Mouse (Mus musculus): ENCODE data around the gene Slmap. TPM values are rescaled to one million over a fixed set of nuclear protein-coding genes. Genes with fewer than 3 reads are reported as not detected.

Gene Slmap
- 22.9 and 23.1 TPM in 2 replicates for polyA plus RNA-seq (2012; rRNA removed)

DNA sequence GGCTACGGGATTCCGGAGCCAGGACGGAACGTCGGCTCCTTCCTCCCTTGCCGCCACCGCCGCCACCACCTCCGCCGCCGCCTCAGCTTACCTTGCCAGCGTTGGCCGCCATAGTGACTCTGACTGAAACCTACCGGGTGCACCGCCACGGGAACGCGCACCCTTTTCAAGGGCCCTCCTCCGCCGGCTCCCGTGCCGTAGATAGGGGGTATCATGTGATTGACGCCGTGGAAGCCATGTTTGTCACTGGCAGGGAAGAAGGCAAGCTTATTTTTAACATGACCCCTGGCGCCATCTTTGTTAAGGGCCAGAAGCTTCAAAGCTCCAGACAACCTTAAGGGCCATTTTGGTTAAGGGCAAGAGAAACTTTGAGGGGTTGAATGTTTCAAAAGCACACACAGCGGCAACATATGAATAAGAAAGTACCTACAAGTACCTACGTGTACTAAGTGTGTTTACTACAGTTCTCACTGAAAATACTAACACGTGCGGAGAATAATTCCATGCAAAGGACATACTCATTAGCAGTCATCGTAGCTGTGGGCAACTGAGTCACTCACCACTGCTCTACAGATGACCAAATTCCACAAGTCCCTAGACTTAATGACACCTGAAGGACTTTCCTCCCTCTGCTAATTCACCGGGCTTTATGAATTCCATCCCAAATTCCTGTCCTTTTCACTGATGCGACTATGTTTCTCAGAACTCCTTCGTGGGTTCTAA, at the start of gene Slmap:
TSS of gene Slmap (minus strand) at position 175 of the 723 bp plus-strand sequence.

DNA sequence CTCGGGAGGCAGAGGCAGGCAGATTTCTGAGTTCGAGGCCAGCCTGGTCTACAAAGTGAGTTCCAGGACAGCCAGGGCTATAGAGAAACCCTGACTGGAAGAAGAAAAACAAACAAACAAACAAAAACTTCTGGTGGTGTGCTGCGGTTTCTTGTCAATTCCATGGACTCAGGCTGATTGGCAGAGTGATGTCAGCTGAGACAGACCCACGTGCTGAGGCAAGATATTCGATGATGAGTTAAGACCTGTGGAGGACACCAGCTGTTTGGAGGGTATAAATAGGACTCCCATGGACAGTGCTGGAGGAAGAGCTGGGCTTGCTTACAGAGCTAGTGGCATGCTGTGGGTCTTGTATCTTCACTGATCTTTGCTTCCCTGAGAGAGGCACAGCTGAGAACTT, 38.8 kb upstream of the Slmap start, which contains the start of gene Dennd6a:
TSS of gene Dennd6a (plus strand) at position 301 of the 400 bp plus-strand sequence.

Other genes starting within 250 kb of the Slmap start
- gene Dennd6a, start 38.9 kb upstream of the Slmap start, polyA plus RNA-seq (2012; rRNA removed) = 17.2 and 18.3 TPM in 2 replicates
- gene Arf4, start 103.1 kb upstream of the Slmap start, polyA plus RNA-seq (2012; rRNA removed) = 213 and 216 TPM in 2 replicates
- gene Pde12, start 135.0 kb upstream of the Slmap start, polyA plus RNA-seq (2012; rRNA removed) = 6.8 and 7.5 TPM in 2 replicates
- 0.05 and 0.06 TPM in 2 replicates for gene Dnah12, start 158.3 kb upstream of the Slmap start, polyA plus RNA-seq (2012; rRNA removed)

All from central nervous system, embryonic 14 days (tissue).